Mouse (Mus musculus): ENCODE measurements around the gene Hccs. TPM values are rescaled to one million over a fixed set of nuclear protein-coding genes. Genes with fewer than 3 reads are reported as not detected.

The Hccs gene
- total RNA-seq, 1 experiment = 20.1 TPM

DNA sequence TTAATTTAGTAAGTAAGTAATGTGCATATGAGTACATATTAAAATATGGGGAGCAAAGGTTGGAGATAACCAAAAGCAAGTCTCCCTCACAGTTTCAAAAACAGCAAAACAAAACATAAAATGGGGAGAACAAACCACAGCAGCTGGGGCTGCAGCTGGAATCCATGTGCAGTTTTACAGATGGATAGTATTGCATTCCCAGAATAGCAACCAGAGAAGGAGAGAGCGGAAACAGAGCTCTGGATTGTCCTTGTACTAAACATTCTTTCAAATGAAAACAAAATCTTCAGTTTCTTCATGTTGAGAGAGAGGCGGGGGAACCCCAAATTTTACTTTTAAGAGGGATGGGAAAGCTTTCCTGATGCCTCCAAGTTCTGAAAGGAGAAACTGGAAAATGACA is 58.0 kb downstream of the Hccs start:
- H3K9me3 ChIP-seq (ENCODE audit: control insufficient read depth, insufficient read depth, low read depth, low read length) = no peaks in the 10 kb centered on the region
- in situ Hi-C loops (cut with MboI; ENCODE audit: low sequenced_read_pairs in 2 of 2, unreplicated experiment in 2 of 2) = no loop called here
- H3K27ac ChIP-seq (ENCODE audit: insufficient read depth, low read depth, low read length, poor library complexity, severe bottlenecking) = no peak overlapping the region
- H3K4me3 ChIP-seq (ENCODE audit: insufficient read depth in 1 of 2, low read depth in 1 of 2, low read length in 2 of 2, poor library complexity in 1 of 2, severe bottlenecking in 1 of 2) = no peak overlapping the region
- no peak for DNase-seq (ENCODE audit: low read depth, low spot score)
- H3K36me3 ChIP-seq (ENCODE audit: control insufficient read depth, insufficient read depth, low read length, poor library complexity, severe bottlenecking) = no peaks in the 10 kb centered on the region
- TF ChIP-seq HCFC1 (IDR thresholded peaks at IDR 0.05; ENCODE audit: borderline replicate concordance, insufficient read depth, low read length) = no peak
- TF ChIP-seq ZC3H11A (IDR thresholded peaks at IDR 0.05; ENCODE audit: borderline replicate concordance, low read depth, low read length) = no peak
- H3K9ac ChIP-seq (ENCODE audit: insufficient read depth, low read depth, low read length, poor library complexity, severe bottlenecking) = no peak overlapping the region
- no peaks in the 10 kb centered on the region for H3K4me1 ChIP-seq (ENCODE audit: control insufficient read depth in 2 of 2, insufficient read depth in 2 of 2, low read length in 2 of 2, poor library complexity in 1 of 2)

DNA sequence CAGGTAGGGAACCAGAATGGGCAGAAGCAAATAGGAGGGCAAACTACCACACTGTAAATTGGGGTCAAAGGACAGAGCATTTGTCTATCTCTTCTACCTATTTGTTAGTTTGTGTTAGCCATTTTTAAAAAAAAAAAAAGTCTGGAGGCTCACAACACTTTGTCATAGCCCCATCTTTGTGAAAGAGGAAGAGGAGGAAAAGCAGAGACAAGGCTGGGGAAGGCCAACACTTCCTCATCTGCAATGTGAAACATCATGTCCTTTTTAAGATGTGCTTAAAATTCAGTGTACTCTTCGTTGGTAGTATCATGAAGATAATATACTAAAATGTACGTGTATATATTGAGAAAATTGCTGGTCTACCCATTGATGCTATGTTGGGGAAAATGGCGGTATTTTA is 59.1 kb downstream of the Hccs start:
- Histone ChIP-seq H3K36me3 (ENCODE audit: control insufficient read depth, insufficient read depth, low read length, poor library complexity, severe bottlenecking) (no peaks in the 10 kb centered on the region), H3K4me3 (ENCODE audit: insufficient read depth in 1 of 2, low read depth in 1 of 2, low read length in 2 of 2, poor library complexity in 1 of 2, severe bottlenecking in 1 of 2) (no peak overlapping the region), H3K27ac (ENCODE audit: insufficient read depth, low read depth, low read length, poor library complexity, severe bottlenecking) (no peak overlapping the region), H3K9ac (ENCODE audit: insufficient read depth, low read depth, low read length, poor library complexity, severe bottlenecking) (no peak overlapping the region), H3K4me1 (ENCODE audit: control insufficient read depth in 2 of 2, insufficient read depth in 2 of 2, low read length in 2 of 2, poor library complexity in 1 of 2) (no peaks in the 10 kb centered on the region), H3K9me3 (ENCODE audit: control insufficient read depth, insufficient read depth, low read depth, low read length) (no peaks in the 10 kb centered on the region)
- DNase-seq (ENCODE audit: low read depth, low spot score) = no peak
- TF ChIP-seq CHD2 (IDR thresholded peaks at IDR 0.05; ENCODE audit: low read depth, low read length) (no peak), ZC3H11A (IDR thresholded peaks at IDR 0.05; ENCODE audit: borderline replicate concordance, low read depth, low read length) (no peak), HCFC1 (IDR thresholded peaks at IDR 0.05; ENCODE audit: borderline replicate concordance, insufficient read depth, low read length) (no peak), ZNF384 (IDR thresholded peaks at IDR 0.05; ENCODE audit: low read depth, low read length) (no peak), MAFK (IDR thresholded peaks at IDR 0.05; ENCODE audit: insufficient read depth, low read depth, low read length) (no peak)
- in situ Hi-C loops (cut with MboI; ENCODE audit: low sequenced_read_pairs in 2 of 2, unreplicated experiment in 2 of 2) = no loop called here

DNA sequence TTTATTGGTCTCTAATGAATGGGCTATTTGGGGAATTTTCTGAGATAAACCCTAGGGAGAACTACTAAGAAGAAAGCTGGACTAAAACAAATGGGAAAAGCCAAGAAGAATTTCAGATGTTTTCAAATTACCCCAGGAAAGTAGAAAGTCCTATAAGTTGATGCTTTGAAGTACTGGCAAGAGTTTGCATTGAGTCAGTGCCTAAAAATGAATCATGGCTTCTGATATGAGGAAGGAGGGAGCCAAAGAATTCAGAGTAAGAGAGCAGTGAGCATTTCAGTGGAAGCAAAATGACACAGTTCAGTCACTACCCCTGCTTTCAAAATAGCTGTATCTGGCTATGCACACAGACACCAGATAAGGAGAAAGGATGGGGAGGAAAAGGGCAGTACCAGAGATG is 63.4 kb downstream of the Hccs start:
- Histone ChIP-seq H3K36me3 (ENCODE audit: control insufficient read depth, insufficient read depth, low read length, poor library complexity, severe bottlenecking) (no peaks in the 10 kb centered on the region), H3K4me3 (ENCODE audit: insufficient read depth in 1 of 2, low read depth in 1 of 2, low read length in 2 of 2, poor library complexity in 1 of 2, severe bottlenecking in 1 of 2) (no peak overlapping the region), H3K27ac (ENCODE audit: insufficient read depth, low read depth, low read length, poor library complexity, severe bottlenecking) (no peak overlapping the region), H3K9ac (ENCODE audit: insufficient read depth, low read depth, low read length, poor library complexity, severe bottlenecking) (no peak overlapping the region), H3K4me1 (ENCODE audit: control insufficient read depth in 2 of 2, insufficient read depth in 2 of 2, low read length in 2 of 2, poor library complexity in 1 of 2) (no peaks in the 10 kb centered on the region), H3K9me3 (ENCODE audit: control insufficient read depth, insufficient read depth, low read depth, low read length) (no peaks in the 10 kb centered on the region)
- in situ Hi-C loops (cut with MboI; ENCODE audit: low sequenced_read_pairs in 2 of 2, unreplicated experiment in 2 of 2) = no loop called here
- no peak for DNase-seq (ENCODE audit: low read depth, low spot score)
- TF ChIP-seq ZNF384 (IDR thresholded peaks at IDR 0.05; ENCODE audit: low read depth, low read length) (no peak), ZC3H11A (IDR thresholded peaks at IDR 0.05; ENCODE audit: borderline replicate concordance, low read depth, low read length) (no peak), HCFC1 (IDR thresholded peaks at IDR 0.05; ENCODE audit: borderline replicate concordance, insufficient read depth, low read length) (no peak), CHD2 (IDR thresholded peaks at IDR 0.05; ENCODE audit: low read depth, low read length) (no peak), MAFK (IDR thresholded peaks at IDR 0.05; ENCODE audit: insufficient read depth, low read depth, low read length) (no peak)

DNA sequence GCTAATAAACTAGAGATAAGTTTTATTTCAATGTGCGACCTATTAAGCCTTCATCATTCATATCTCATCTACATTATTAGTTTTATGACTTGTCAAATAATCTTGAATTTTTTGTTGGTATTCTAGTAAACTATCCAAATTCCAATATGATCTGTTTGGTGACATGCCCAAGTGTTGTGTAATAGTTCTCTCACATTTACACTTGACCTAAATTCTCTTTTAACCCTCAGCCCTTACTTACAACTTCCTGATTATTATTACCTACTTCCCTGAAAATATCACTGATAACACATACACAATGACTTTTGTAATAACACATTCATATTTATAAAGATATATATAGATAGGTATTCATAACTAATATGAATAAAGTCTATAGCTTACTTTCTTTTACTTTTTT is 64.3 kb downstream of the Hccs start:
- no peaks in the 10 kb centered on the region for H3K4me1 ChIP-seq (ENCODE audit: control insufficient read depth in 2 of 2, insufficient read depth in 2 of 2, low read length in 2 of 2, poor library complexity in 1 of 2)
- TF ChIP-seq CHD2 (IDR thresholded peaks at IDR 0.05; ENCODE audit: low read depth, low read length) (no peak), ZNF384 (IDR thresholded peaks at IDR 0.05; ENCODE audit: low read depth, low read length) (no peak)
- in situ Hi-C loops (cut with MboI; ENCODE audit: low sequenced_read_pairs in 2 of 2, unreplicated experiment in 2 of 2) = no loop called here
- no peak for DNase-seq (ENCODE audit: low read depth, low spot score)
- no peaks in the 10 kb centered on the region for H3K9me3 ChIP-seq (ENCODE audit: control insufficient read depth, insufficient read depth, low read depth, low read length)
- no peaks in the 10 kb centered on the region for H3K36me3 ChIP-seq (ENCODE audit: control insufficient read depth, insufficient read depth, low read length, poor library complexity, severe bottlenecking)
- H3K4me3 ChIP-seq (ENCODE audit: insufficient read depth in 1 of 2, low read depth in 1 of 2, low read length in 2 of 2, poor library complexity in 1 of 2, severe bottlenecking in 1 of 2) = no peak overlapping the region
- H3K27ac ChIP-seq (ENCODE audit: insufficient read depth, low read depth, low read length, poor library complexity, severe bottlenecking) = no peak overlapping the region
- no peak overlapping the region for H3K9ac ChIP-seq (ENCODE audit: insufficient read depth, low read depth, low read length, poor library complexity, severe bottlenecking)

DNA sequence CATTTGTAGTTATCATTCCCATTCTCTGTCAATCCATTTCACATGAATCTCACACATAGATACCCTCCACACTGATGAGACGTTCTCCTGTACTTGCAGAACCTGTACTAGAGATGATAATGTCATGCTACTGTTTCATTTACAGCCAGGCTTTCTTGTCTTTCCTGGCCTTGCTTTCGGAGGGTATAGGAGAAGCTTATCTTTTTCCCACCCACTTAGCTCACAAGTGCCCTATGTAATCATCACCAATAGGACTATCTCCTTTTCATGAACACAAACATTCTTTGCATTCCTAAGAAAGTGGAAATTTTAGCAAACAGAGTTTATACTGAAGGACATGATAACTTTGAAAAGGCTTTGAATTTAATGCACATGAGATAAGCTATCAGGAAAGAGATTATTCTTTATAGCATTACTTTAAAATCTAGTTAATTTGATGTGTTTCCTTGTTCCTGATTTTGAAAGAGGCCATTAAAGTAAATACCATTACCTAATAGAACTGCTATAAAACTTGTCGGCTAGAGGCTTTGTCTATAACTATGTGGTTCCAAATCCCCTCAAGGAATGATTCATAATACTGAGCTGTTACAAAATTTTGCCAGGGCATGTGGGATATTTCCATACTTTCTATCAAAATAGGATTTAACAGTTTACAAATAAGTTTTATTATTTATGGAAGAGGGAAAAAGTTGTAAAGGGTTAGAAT is 97.7 kb downstream of the Hccs start:
- DNase-seq (ENCODE audit: low read depth, low spot score) = no peak
- Histone ChIP-seq H3K27ac (ENCODE audit: insufficient read depth, low read depth, low read length, poor library complexity, severe bottlenecking) (no peak overlapping the region), H3K4me1 (ENCODE audit: control insufficient read depth in 2 of 2, insufficient read depth in 2 of 2, low read length in 2 of 2, poor library complexity in 1 of 2) (no peaks in the 10 kb centered on the region), H3K9ac (ENCODE audit: insufficient read depth, low read depth, low read length, poor library complexity, severe bottlenecking) (no peak overlapping the region), H3K36me3 (ENCODE audit: control insufficient read depth, insufficient read depth, low read length, poor library complexity, severe bottlenecking) (no peaks in the 10 kb centered on the region), H3K9me3 (ENCODE audit: control insufficient read depth, insufficient read depth, low read depth, low read length) (no peaks in the 10 kb centered on the region), H3K4me3 (ENCODE audit: insufficient read depth in 1 of 2, low read depth in 1 of 2, low read length in 2 of 2, poor library complexity in 1 of 2, severe bottlenecking in 1 of 2) (no peak overlapping the region)
- TF ChIP-seq CHD2 (IDR thresholded peaks at IDR 0.05; ENCODE audit: low read depth, low read length) (no peak), ZC3H11A (IDR thresholded peaks at IDR 0.05; ENCODE audit: borderline replicate concordance, low read depth, low read length) (no peak), MAFK (IDR thresholded peaks at IDR 0.05; ENCODE audit: insufficient read depth, low read depth, low read length) (no peak), HCFC1 (IDR thresholded peaks at IDR 0.05; ENCODE audit: borderline replicate concordance, insufficient read depth, low read length) (no peak), ZNF384 (IDR thresholded peaks at IDR 0.05; ENCODE audit: low read depth, low read length) (no peak)
- in situ Hi-C loops (cut with MboI; ENCODE audit: low sequenced_read_pairs in 2 of 2, unreplicated experiment in 2 of 2) = no loop called here
